Mouse (Mus musculus): ENCODE measurements around the gene Batf3.
"Not testable (repeated sequence)": the region's sequence is repeated elsewhere in the genome, so short reads cannot be mapped to it uniquely, and the experiment has no call there.

The Batf3 gene

DNA sequence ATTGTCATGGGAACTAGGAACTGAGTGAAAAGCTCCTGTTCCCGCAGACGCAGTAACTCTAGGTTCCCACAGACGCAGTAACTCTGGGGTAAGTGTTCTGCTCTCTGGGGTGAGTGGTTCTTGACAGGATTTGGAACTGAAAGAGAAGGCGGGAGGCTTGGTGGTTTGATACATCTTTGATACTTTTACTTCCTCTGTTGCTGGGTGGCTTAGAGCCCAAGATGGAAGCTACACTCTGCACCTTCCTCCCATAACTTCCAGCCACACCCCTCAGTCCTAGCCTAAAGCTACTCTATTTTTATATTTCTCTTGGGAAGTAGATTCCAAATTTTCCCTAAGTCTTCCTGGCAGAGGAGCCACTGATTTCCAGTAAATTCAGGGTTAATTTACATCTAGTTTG is 40.8 kb downstream of the Batf3 start:
- DNase-seq: no peak

GRCm38 (mm10) chr1:191138874-191139495 is 41.3 kb downstream of the Batf3 start:
- no peak for DNase-seq

DNA sequence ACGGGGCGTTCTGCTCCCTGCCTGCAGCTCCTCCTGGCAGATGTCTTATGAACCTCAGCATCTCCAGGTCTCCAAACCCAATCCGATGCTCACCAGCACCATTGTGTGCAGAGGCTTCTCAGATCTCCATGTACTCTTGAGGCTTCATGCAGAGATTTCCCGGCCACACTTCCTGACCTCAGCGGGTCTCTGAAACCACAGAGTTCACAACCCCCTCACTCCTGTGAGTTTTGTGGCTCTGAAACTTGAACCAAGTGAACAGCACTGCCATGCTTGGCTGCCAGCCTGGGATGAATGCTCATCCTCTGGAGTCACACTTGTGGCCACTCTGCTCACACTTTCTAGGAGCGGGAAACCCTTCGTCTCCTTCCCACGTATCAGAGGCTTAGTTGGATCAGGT is 43.3 kb downstream of the Batf3 start:
- no peak for DNase-seq

DNA sequence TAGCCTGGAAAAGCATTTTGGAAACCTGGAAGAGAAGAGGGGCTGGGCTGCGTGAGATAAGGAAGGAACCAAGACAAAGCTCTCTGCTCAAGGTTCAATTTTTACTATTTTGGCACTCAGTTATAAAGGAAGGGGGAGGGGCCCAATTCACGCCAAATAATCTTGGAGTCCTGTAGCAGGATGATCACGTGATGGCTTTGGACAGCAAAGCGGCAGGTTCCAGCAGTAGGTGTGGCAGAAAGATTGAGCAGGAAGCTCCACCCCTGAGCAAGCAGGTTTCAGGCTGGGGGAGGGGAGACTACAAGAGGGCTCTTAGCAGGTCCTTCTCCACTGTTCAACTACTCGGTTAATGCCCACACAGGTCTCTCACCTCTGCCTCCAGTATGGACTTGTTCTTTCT is 51.8 kb downstream of the Batf3 start:
- DNase-seq: not testable (repeated sequence)

DNA sequence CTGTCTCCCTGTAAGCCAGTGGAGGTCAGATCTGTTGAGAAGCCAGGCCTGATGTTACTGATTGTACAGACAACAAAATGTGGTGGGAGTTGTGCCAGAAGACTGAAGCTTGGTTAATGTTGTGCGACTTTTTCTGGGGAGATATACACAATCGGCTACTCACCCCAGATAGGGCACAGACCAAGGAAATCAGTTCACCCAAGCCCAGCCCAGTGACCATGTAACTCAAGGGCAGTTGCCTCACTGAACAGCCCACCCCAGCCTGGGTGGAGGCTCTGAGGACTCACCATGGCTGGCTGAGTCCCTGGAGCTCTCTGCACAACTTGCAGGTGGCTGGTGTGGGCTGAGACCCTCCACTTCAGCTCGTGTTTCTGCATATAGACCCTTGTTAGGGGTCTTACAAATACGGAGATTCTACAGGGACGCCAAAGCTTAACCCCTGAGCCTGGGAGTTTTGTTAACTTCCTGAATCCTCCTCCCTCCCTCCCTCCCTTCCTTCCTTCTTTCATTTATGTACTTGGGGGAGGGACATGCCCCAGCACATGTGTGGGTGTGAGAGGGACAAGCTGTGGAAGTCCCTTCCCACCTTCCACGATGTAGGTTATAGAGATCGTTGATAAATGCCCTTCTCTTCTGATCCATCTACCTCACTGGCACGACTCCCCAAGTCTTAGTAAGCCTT is 53.4 kb downstream of the Batf3 start:
- no peak for DNase-seq

DNA sequence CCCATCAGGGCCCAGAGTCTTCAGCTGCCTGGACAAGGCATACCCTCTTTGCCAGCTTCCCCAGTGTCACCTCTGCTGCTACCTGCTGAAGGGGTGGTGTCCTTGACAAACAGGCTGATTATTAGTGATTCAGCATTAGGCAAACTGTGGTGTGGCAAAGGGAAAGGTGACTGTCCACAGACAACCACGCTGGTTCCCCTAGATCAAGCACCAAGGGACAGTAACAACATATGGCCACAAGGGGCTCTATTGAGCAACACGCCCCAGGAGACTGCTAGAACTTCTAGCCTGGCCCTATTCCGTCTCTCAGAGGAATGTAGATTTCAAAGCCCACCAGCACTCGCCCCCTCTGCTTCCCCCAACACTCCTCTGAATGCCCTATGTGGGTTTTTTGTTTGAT is 55.4 kb downstream of the Batf3 start:
- peak; percentile 67 for DNase-seq

GRCm38 (mm10) chr1:191154314-191154713 is 56.7 kb downstream of the Batf3 start:
- DNase-seq: no peak
